Mouse (Mus musculus) midbrain, embryonic 11.5 days (tissue): Measurements from ENCODE around the gene Fbxo8. TPM values are rescaled to one million over a fixed set of nuclear protein-coding genes. Genes with fewer than 3 reads are reported as not detected.

Experiments
- ATAC-seq: fragments of 200-750 bp; cut with Nextera tagmentation; 2 replicates; pipeline ENCODE4 v1.8.0; 2017; ENCODE audit warnings: moderate TSS enrichment, moderate library complexity; ENCODE audit not compliant: low FRiP score
- DNase-seq: peaks from one replicate; pipeline ENCODE4 v3.0.0; 2015; ENCODE audit warnings: low spot score; ENCODE audit errors: missing footprints
- H3K27ac ChIP-seq: fragments of 300-500 bp; sonication (generic); 2 replicates; pipeline ENCODE4 v1.5.1; 2014; ENCODE audit warnings: low read depth, low read length
- H3K27me3 ChIP-seq: fragments of 300-500 bp; sonication (generic); 2 replicates; pipeline ENCODE4 v1.6.1; 2014; ENCODE audit warnings: mild to moderate bottlenecking, low read length, moderate library complexity, mixed read lengths; ENCODE audit not compliant: control insufficient read depth, insufficient read depth
- H3K36me3 ChIP-seq: fragments of 300-500 bp; sonication (generic); 2 replicates; pipeline ENCODE4 v1.6.1; 2014; ENCODE audit warnings: mild to moderate bottlenecking, low read length, moderate library complexity, mixed read lengths; ENCODE audit not compliant: control insufficient read depth, insufficient read depth
- H3K4me1 ChIP-seq: fragments of 300-500 bp; sonication (generic); 2 replicates; pipeline ENCODE4 v1.6.1; 2014; ENCODE audit warnings: low read length; ENCODE audit not compliant: control insufficient read depth, insufficient read depth
- H3K4me2 ChIP-seq: fragments of 300-500 bp; sonication (generic); 2 replicates; pipeline ENCODE4 v1.6.1; 2014; ENCODE audit warnings: mild to moderate bottlenecking, moderate library complexity
- H3K4me3 ChIP-seq: fragments of 300-500 bp; sonication (generic); 2 replicates; pipeline ENCODE4 v1.5.1; 2014; ENCODE audit warnings: low read depth, low read length
- H3K9ac ChIP-seq: fragments of 300-500 bp; sonication (generic); 2 replicates; pipeline ENCODE4 v1.6.1; 2014; ENCODE audit warnings: low read length
- H3K9me3 ChIP-seq: fragments of 300-500 bp; sonication (generic); 2 replicates; pipeline ENCODE4 v1.6.1; 2016; ENCODE audit warnings: low read length; ENCODE audit not compliant: control insufficient read depth
- WGBS: fragments of 180-500 bp; shearing (Covaris S2); extraction: QIAGEN DNeasy Blood & Tissue Kit; methylation state at CpG from one replicate; pipeline ENCODE4 v1.1.7; 2014; 5-methylcytosine and 5-hydroxymethylcytosine counted together
- polyA plus RNA-seq: library from polyadenylated mRNA; unstranded; fragments of >200 nt; fragmentation: Nextera tagmentation; extraction: Ambion mirVana; gene quantifications from 2 replicates; pipeline ENCODE4 v1.2.1, GENCODE M21; 2014

Fbxo8 gene
- 40.7 and 44.0 TPM in 2 replicates for polyA plus RNA-seq

- H3K4me3 ChIP-seq, result peak within 1 kb of the TSS; percentile 63
- H3K27me3 ChIP-seq, result no peaks in the 10 kb centered on the region
- H3K27ac ChIP-seq, result no peak within 1 kb of the TSS
- DNase-seq (peak; percentile 98), ATAC-seq (peak; percentile 93)
- H3K4me2 ChIP-seq, result peak within 1 kb of the TSS; percentile 62
- H3K9ac ChIP-seq, result peak within 1 kb of the TSS; percentile 73
- H3K4me1 ChIP-seq, result peaks cover 6% of the 10 kb centered on the region; the same call in 1 of the 2 replicates
- WGBS, result 0% methylated on average over 53 of the region's 53 CpGs
- no peaks in the 10 kb centered on the region for H3K36me3 ChIP-seq
- no peaks in the 10 kb centered on the region for H3K9me3 ChIP-seq
Observed at GRCm38 (mm10) chr8:56550558-56551360, at the start of gene Fbxo8, which contains the start of gene Cep44. Gene Fbxo8 (plus strand): TSS chr8:56551090. Gene Cep44 (minus strand): TSS chr8:56551047.

GRCm38 (mm10) chr8:56501911-56502310, 49.0 kb upstream of the Fbxo8 start:
- Histone ChIP-seq H3K4me3 (no peak overlapping the region), H3K9ac (no peak overlapping the region), H3K27ac (no peak overlapping the region), H3K27me3 (no peaks in the 10 kb centered on the region), H3K36me3 (no peaks in the 10 kb centered on the region), H3K4me1 (no peaks in the 10 kb centered on the region), H3K4me2 (no peak overlapping the region), H3K9me3 (no peaks in the 10 kb centered on the region)
- ATAC-seq (no peak), DNase-seq (no peak)

DNA sequence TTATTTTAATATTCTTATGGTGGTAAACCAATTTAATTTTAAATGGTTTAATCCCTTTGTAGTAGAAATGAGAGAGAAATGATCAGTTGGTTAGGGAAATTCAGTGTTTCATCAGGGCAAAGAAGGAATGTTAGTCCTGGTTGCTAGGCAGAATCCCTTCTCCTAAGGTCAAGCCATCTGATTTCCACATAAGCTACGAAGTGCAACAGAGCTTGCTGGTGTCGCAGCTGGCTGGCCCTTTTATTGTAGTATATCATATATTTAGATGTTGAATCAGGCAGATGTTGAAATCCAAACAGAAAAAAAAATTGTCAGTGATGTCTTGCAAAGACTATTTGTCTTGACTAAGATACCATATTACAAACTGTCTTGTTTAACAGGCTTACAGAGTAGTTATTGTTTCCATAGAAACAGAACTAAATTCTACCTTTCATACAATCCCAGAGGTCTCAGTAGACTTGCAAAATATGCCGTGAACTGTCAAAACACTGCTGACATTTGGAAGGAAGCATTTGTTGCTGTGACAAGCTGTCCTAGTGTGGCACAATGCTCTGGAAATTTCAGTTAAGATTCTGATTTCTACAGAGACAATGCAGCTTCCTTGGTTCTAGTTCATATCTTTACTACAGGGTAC, 42.5 kb upstream of the Fbxo8 start:
- H3K9me3 ChIP-seq, result no peaks in the 10 kb centered on the region
- H3K4me1 ChIP-seq, result no peaks in the 10 kb centered on the region
- no peak overlapping the region for H3K4me2 ChIP-seq
- no peaks in the 10 kb centered on the region for H3K36me3 ChIP-seq
- H3K27ac ChIP-seq, result no peak overlapping the region
- DNase-seq, result no peak
- no peak overlapping the region for H3K4me3 ChIP-seq
- no peaks in the 10 kb centered on the region for H3K27me3 ChIP-seq
- 66% methylated on average over 3 of the region's 3 CpGs for WGBS
- no peak for ATAC-seq
- no peak overlapping the region for H3K9ac ChIP-seq

DNA sequence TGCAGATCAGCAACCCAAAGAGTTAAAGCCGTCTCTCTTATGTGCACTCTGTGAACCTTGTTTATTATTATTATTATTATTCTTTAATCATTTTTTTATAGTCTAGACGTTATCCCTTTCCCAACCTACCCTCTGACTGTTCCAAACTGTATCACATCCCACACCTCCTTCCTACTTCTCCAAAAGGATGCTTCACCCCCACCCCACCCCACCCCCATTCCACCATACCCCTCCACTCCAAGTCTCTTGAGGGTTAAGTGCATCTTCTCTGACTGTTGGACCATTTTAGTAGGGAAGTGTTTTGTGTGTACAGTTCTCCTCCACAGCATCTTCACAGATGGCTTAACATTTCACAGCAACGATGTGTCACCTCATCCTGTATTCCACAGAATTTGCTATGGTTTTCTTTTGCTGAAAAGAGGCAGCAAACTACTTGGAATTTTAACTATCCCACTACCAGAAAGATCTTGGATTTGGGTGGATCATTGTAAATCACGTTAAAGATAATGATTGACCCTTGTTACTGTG, 41.9 kb upstream of the Fbxo8 start:
- no peaks in the 10 kb centered on the region for H3K27me3 ChIP-seq
- H3K4me1 ChIP-seq, result no peaks in the 10 kb centered on the region
- no peaks in the 10 kb centered on the region for H3K9me3 ChIP-seq
- WGBS, result 75% methylated on average over 4 of the region's 4 CpGs
- no peak overlapping the region for H3K27ac ChIP-seq
- no peak overlapping the region for H3K9ac ChIP-seq
- H3K36me3 ChIP-seq, result no peaks in the 10 kb centered on the region
- no peak overlapping the region for H3K4me2 ChIP-seq
- DNase-seq (no peak), ATAC-seq (no peak)
- no peak overlapping the region for H3K4me3 ChIP-seq

DNA sequence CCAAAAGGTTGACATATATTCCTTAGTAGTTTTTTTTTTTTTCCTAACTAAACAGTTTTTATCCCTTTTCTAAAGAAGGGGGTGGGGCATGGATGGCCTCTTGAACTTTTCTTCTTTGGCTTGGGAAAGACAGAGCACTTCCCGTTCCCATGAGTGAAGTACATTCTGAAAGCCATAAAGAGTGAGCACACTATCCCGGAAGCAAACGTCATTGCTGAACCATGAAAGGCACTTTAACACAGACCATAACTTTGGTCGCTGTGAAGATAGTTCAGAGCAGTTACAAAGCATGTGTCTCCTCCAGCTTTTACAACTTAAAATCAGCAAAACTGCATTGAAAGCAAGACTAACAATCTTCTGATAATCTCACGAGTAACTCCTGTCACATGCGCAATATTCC, 32.0 kb upstream of the Fbxo8 start:
- WGBS, result 77% methylated on average over 6 of the region's 6 CpGs
- ATAC-seq, result no peak

DNA sequence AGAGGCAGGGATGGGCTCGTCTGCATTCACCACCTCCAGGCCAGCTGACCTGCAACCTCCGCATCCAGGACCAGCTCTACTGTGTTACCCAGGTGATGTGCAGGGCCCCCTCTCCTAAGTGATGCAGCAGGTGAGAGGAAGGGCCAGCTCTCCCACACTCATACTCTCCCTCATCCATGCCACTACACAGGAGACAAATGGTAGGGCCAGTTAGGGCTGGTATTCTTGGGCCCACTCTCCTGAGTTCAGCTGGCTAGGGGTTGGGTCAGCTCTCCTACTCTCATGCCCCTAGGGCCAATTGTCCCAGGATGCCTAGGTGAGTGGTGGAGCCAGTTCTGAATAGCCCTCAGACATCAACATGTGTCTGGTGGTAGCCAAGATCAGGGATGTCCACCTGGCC, 30.6 kb upstream of the Fbxo8 start:
- DNase-seq (no peak), ATAC-seq (no peak)
- 75% methylated on average over 2 of the region's 2 CpGs for WGBS
- no peak overlapping the region for H3K4me2 ChIP-seq
- no peaks in the 10 kb centered on the region for H3K9me3 ChIP-seq
- no peaks in the 10 kb centered on the region for H3K27me3 ChIP-seq
- no peak overlapping the region for H3K27ac ChIP-seq
- H3K4me1 ChIP-seq, result no peaks in the 10 kb centered on the region
- H3K36me3 ChIP-seq, result no peaks in the 10 kb centered on the region
- no peak overlapping the region for H3K4me3 ChIP-seq
- no peak overlapping the region for H3K9ac ChIP-seq

More for the DNA sequence above, 32.0 kb upstream of the Fbxo8 start:
- no peaks in the 10 kb centered on the region for H3K27me3 ChIP-seq
- no peak overlapping the region for H3K4me3 ChIP-seq
- H3K9ac ChIP-seq, result no peak overlapping the region
- DNase-seq, result no peak
- H3K4me1 ChIP-seq, result no peaks in the 10 kb centered on the region
- no peaks in the 10 kb centered on the region for H3K36me3 ChIP-seq
- no peaks in the 10 kb centered on the region for H3K9me3 ChIP-seq
- H3K27ac ChIP-seq, result no peak overlapping the region
- H3K4me2 ChIP-seq, result no peak overlapping the region

DNA sequence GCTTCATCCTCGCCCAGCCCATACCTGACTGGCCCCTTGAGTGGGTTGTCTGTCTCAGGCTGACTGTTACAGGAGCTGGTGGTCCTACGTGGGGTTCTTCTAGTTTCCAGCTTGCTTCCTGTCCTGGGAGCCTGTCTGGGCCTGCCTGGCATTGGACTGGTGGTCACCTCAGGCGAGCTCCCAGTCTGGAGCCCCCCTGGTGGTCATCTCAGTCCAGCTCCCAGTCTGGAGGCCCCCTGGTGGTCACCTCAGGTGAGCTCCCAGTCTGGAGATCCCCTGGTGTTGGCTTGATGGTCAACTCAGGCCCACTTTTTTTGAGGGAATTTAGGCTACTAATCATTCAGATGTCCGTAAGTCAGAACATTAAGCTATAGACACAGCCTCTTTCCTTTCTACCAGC, 29.8 kb upstream of the Fbxo8 start:
- 78% methylated on average over 4 of the region's 4 CpGs for WGBS

GRCm38 (mm10) chr8:56528869-56529268, 22.0 kb upstream of the Fbxo8 start:
- no peak for DNase-seq
- H3K9ac ChIP-seq, result no peak overlapping the region
- no peak overlapping the region for H3K4me3 ChIP-seq
- no peaks in the 10 kb centered on the region for H3K27me3 ChIP-seq
- H3K36me3 ChIP-seq, result no peaks in the 10 kb centered on the region
- H3K4me2 ChIP-seq, result no peak overlapping the region
- H3K9me3 ChIP-seq, result no peaks in the 10 kb centered on the region
- 94% methylated on average over 6 of the region's 6 CpGs for WGBS
- H3K4me1 ChIP-seq, result no peaks in the 10 kb centered on the region
- no peak for ATAC-seq
- H3K27ac ChIP-seq, result no peak overlapping the region

More for the DNA sequence above, 29.8 kb upstream of the Fbxo8 start:
- Histone ChIP-seq H3K9me3 (no peaks in the 10 kb centered on the region), H3K27ac (no peak overlapping the region), H3K27me3 (no peaks in the 10 kb centered on the region), H3K4me2 (no peak overlapping the region), H3K9ac (no peak overlapping the region), H3K36me3 (no peaks in the 10 kb centered on the region), H3K4me1 (no peaks in the 10 kb centered on the region), H3K4me3 (no peak overlapping the region)
- ATAC-seq (no peak), DNase-seq (no peak)

GRCm38 (mm10) chr8:56530359-56530758, 20.5 kb upstream of the Fbxo8 start:
- H3K9me3 ChIP-seq, result no peaks in the 10 kb centered on the region
- H3K9ac ChIP-seq, result no peak overlapping the region
- no peaks in the 10 kb centered on the region for H3K4me1 ChIP-seq
- no peak overlapping the region for H3K27ac ChIP-seq
- H3K4me3 ChIP-seq, result no peak overlapping the region
- WGBS, result 4% methylated on average over 3 of the region's 3 CpGs
- ATAC-seq, result peak; percentile 44; the same call in 1 of the 2 replicates
- peak; percentile 93 for DNase-seq
- no peaks in the 10 kb centered on the region for H3K36me3 ChIP-seq
- no peaks in the 10 kb centered on the region for H3K27me3 ChIP-seq
- H3K4me2 ChIP-seq, result no peak overlapping the region
